Mouse (Mus musculus) lung, embryonic 16.5 days (tissue): ENCODE measurements around the gene Tmem251. TPM values are rescaled to one million over a fixed set of nuclear protein-coding genes. Genes with fewer than 3 reads are reported as not detected.

Experiments
- ATAC-seq: fragments of 200-750 bp; cut with Nextera tagmentation; 2 replicates; pipeline ENCODE4 v1.8.0; 2017; ENCODE audit warnings: low read depth, mild to moderate bottlenecking, moderate library complexity
- H3K27ac ChIP-seq: fragments of 300-500 bp; sonication (generic); 2 replicates; pipeline ENCODE4 v1.5.1; 2014; ENCODE audit warnings: mild to moderate bottlenecking, control low read depth, low read length
- H3K27me3 ChIP-seq: fragments of 300-500 bp; sonication (generic); 2 replicates; pipeline ENCODE4 v1.6.1; 2014; ENCODE audit warnings: low read depth, low read length, mixed read lengths; ENCODE audit not compliant: control insufficient read depth, insufficient read depth
- H3K36me3 ChIP-seq: fragments of 300-500 bp; sonication (generic); 2 replicates; pipeline ENCODE4 v1.6.1; 2014; ENCODE audit warnings: low read length; ENCODE audit not compliant: control insufficient read depth, insufficient read depth
- H3K4me1 ChIP-seq: fragments of 300-500 bp; sonication (generic); replicated peaks from 2 replicates; pipeline ENCODE4 v1.6.1; 2014; ENCODE audit warnings: low read length, mixed read lengths; ENCODE audit not compliant: control insufficient read depth, insufficient read depth
- H3K4me2 ChIP-seq: fragments of 300-500 bp; sonication (generic); 2 replicates; pipeline ENCODE4 v1.6.1; 2014; ENCODE audit warnings: low read depth, low read length, control low read depth
- H3K4me3 ChIP-seq: fragments of 300-500 bp; sonication (generic); 2 replicates; pipeline ENCODE4 v1.5.1; 2014; ENCODE audit warnings: mild to moderate bottlenecking, low read length, control low read depth
- H3K9ac ChIP-seq: fragments of 300-500 bp; sonication (generic); 2 replicates; pipeline ENCODE4 v1.6.1; 2014; ENCODE audit warnings: low read length, control low read depth
- H3K9me3 ChIP-seq: fragments of 300-500 bp; sonication (generic); 2 replicates; pipeline ENCODE4 v1.6.1; 2016; ENCODE audit warnings: low read length; ENCODE audit not compliant: control insufficient read depth
- WGBS: fragments of 180-500 bp; shearing (Covaris S2); extraction: QIAGEN DNeasy Blood & Tissue Kit; methylation state at CpG from one replicate; pipeline ENCODE4 v1.1.7; 2014; 5-methylcytosine and 5-hydroxymethylcytosine counted together
- polyA plus RNA-seq: library from polyadenylated mRNA; unstranded; fragments of >200 nt; fragmentation: Nextera tagmentation; extraction: Ambion mirVana; gene quantifications from 2 replicates; pipeline ENCODE4 v1.2.1, GENCODE M21; 2015

The Tmem251 gene
- polyA plus RNA-seq, 1 experiment from 2014 or later = 7.4 TPM

GRCm38 (mm10) chr12:102702356-102703110, 41.0 kb upstream of the Tmem251 start:
- 8% methylated on average over 15 of the region's 15 CpGs for WGBS
- Histone ChIP-seq H3K9me3 (no peaks in the 10 kb centered on the region), H3K27ac (peak overlapping the region; percentile 55), H3K4me3 (peak overlapping the region; percentile 79), H3K4me2 (peak overlapping the region; percentile 98), H3K27me3 (no peaks in the 10 kb centered on the region), H3K36me3 (no peaks in the 10 kb centered on the region), H3K9ac (peak overlapping the region; percentile 62), H3K4me1 (peaks cover 28% of the 10 kb centered on the region)
- ATAC-seq = no peak

- peak overlapping the region; percentile 79 for H3K4me3 ChIP-seq
- H3K9ac ChIP-seq = peak overlapping the region; percentile 62; the same call in 1 of the 2 replicates
- H3K27ac ChIP-seq = peak overlapping the region; percentile 55
- H3K4me2 ChIP-seq = peak overlapping the region; percentile 98
- H3K4me1 ChIP-seq = peaks cover 28% of the 10 kb centered on the region
- no peaks in the 10 kb centered on the region for H3K36me3 ChIP-seq
- H3K9me3 ChIP-seq = no peaks in the 10 kb centered on the region
- 6% methylated on average over 4 of the region's 4 CpGs for WGBS
- ATAC-seq = no peak
- H3K27me3 ChIP-seq = no peaks in the 10 kb centered on the region
These were observed 40.5 kb upstream of the Tmem251 start for GRCm38 (mm10) chr12:102703111-102703412.

- no peaks in the 10 kb centered on the region for H3K27me3 ChIP-seq
- no peak for ATAC-seq
- H3K9ac ChIP-seq = no peak overlapping the region; the same call in 1 of the 2 replicates
- H3K4me2 ChIP-seq = peak overlapping the region; percentile 98
- 49% methylated on average over 6 of the region's 6 CpGs for WGBS
- peak overlapping the region; percentile 79 for H3K4me3 ChIP-seq
- H3K4me1 ChIP-seq = peaks cover 28% of the 10 kb centered on the region
- H3K36me3 ChIP-seq = no peaks in the 10 kb centered on the region
- no peaks in the 10 kb centered on the region for H3K9me3 ChIP-seq
- no peak overlapping the region for H3K27ac ChIP-seq
These were observed 40.1 kb upstream of the Tmem251 start for GRCm38 (mm10) chr12:102703441-102703840.

GRCm38 (mm10) chr12:102703921-102704408, 39.6 kb upstream of the Tmem251 start:
- peak overlapping the region; percentile 79 for H3K4me3 ChIP-seq
- no peaks in the 10 kb centered on the region for H3K27me3 ChIP-seq
- 12% methylated on average over 17 of the region's 17 CpGs for WGBS
- no peak overlapping the region for H3K27ac ChIP-seq
- H3K9ac ChIP-seq = peak overlapping the region; percentile 80
- ATAC-seq = no peak
- H3K9me3 ChIP-seq = no peaks in the 10 kb centered on the region
- H3K4me2 ChIP-seq = peak overlapping the region; percentile 98
- peaks cover 28% of the 10 kb centered on the region for H3K4me1 ChIP-seq
- no peaks in the 10 kb centered on the region for H3K36me3 ChIP-seq

GRCm38 (mm10) chr12:102704457-102705198, 38.9 kb upstream of the Tmem251 start, which contains the start of gene Itpk1:
Itpk1 (minus strand) TSS chr12:102704930.
- Histone ChIP-seq H3K4me2 (peak within 1 kb of the TSS; percentile 98), H3K9me3 (no peaks in the 10 kb centered on the region), H3K27me3 (no peaks in the 10 kb centered on the region), H3K4me3 (peak within 1 kb of the TSS; percentile 79), H3K36me3 (no peaks in the 10 kb centered on the region), H3K4me1 (peaks cover 28% of the 10 kb centered on the region), H3K27ac (peak within 1 kb of the TSS; percentile 88), H3K9ac (peak within 1 kb of the TSS; percentile 82)
- ATAC-seq = peak; percentile 95
- WGBS = under 1% methylated on average over 61 of the region's 105 CpGs

GRCm38 (mm10) chr12:102705216-102705871, 38.2 kb upstream of the Tmem251 start:
- Histone ChIP-seq H3K27me3 (no peaks in the 10 kb centered on the region), H3K9me3 (no peaks in the 10 kb centered on the region), H3K27ac (peak overlapping the region; percentile 88), H3K9ac (peak overlapping the region; percentile 82), H3K4me3 (peak overlapping the region; percentile 79), H3K4me1 (peaks cover 28% of the 10 kb centered on the region), H3K4me2 (peak overlapping the region; percentile 98), H3K36me3 (no peaks in the 10 kb centered on the region)
- 1% methylated on average over 39 of the region's 45 CpGs for WGBS
- peak; percentile 77 for ATAC-seq

- peaks cover 28% of the 10 kb centered on the region for H3K4me1 ChIP-seq
These were observed 37.5 kb upstream of the Tmem251 start for GRCm38 (mm10) chr12:102705906-102706640.

GRCm38 (mm10) chr12:102706833-102707463, 36.6 kb upstream of the Tmem251 start:
- H3K4me3 ChIP-seq = no peak overlapping the region
- WGBS = 80% methylated on average over 10 of the region's 10 CpGs
- no peak for ATAC-seq

More at GRCm38 (mm10) chr12:102705906-102706640, 37.5 kb upstream of the Tmem251 start:
- no peaks in the 10 kb centered on the region for H3K36me3 ChIP-seq
- peak overlapping the region; percentile 98 for H3K4me2 ChIP-seq
- 39% methylated on average over 6 of the region's 6 CpGs for WGBS
- no peak overlapping the region for H3K4me3 ChIP-seq
- H3K9me3 ChIP-seq = no peaks in the 10 kb centered on the region
- no peak overlapping the region for H3K27ac ChIP-seq
- ATAC-seq = no peak
- H3K9ac ChIP-seq = peak overlapping the region; percentile 82; the same call in 1 of the 2 replicates
- H3K27me3 ChIP-seq = no peaks in the 10 kb centered on the region

More at GRCm38 (mm10) chr12:102706833-102707463, 36.6 kb upstream of the Tmem251 start:
- Histone ChIP-seq H3K4me2 (no peak overlapping the region), H3K4me1 (peaks cover 28% of the 10 kb centered on the region), H3K36me3 (no peaks in the 10 kb centered on the region), H3K27ac (no peak overlapping the region), H3K9ac (no peak overlapping the region), H3K9me3 (no peaks in the 10 kb centered on the region), H3K27me3 (no peaks in the 10 kb centered on the region)
